Mouse (Mus musculus) embryonic facial prominence, embryonic 10.5 days (tissue): Measurements from ENCODE around the gene Zbp1. TPM values are rescaled to one million over a fixed set of nuclear protein-coding genes. Genes with fewer than 3 reads are reported as not detected.

Experiments used
- DNase-seq: peaks from one replicate; pipeline ENCODE4 v3.0.0-alpha.2; 2017; ENCODE audit warnings: low spot score
- H3K27ac ChIP-seq: fragments of 300-500 bp; sonication (generic); replicated peaks from 2 replicates; pipeline ENCODE4 v1.5.1; 2016; ENCODE audit warnings: mild to moderate bottlenecking
- H3K27me3 ChIP-seq: fragments of 300-500 bp; sonication (generic); replicated peaks from 2 replicates; pipeline ENCODE4 v1.6.1; 2016; ENCODE audit warnings: low read depth, mild to moderate bottlenecking; ENCODE audit not compliant: poor library complexity, severe bottlenecking
- H3K36me3 ChIP-seq: fragments of 300-500 bp; sonication (generic); replicated peaks from 2 replicates; pipeline ENCODE4 v1.6.1; 2016; ENCODE audit warnings: mild to moderate bottlenecking, moderate library complexity
- H3K4me1 ChIP-seq: fragments of 300-500 bp; sonication (generic); 2 replicates; pipeline ENCODE4 v1.6.1; 2016
- H3K4me3 ChIP-seq: fragments of 300-500 bp; sonication (generic); 2 replicates; pipeline ENCODE4 v1.5.1; 2016; ENCODE audit warnings: mild to moderate bottlenecking, moderate library complexity
- H3K9me3 ChIP-seq: fragments of 300-500 bp; sonication (generic); 2 replicates; pipeline ENCODE4 v1.6.1; 2016; ENCODE audit warnings: mild to moderate bottlenecking
- WGBS: fragments of 180-500 bp; shearing (Covaris S2); methylation state at CpG from one replicate; pipeline ENCODE4 v1.1.7; 2016; 5-methylcytosine and 5-hydroxymethylcytosine counted together
- polyA plus RNA-seq: library from polyadenylated mRNA; unstranded; fragments of >200 nt; fragmentation: Nextera tagmentation; extraction: Ambion mirVana; gene quantifications from 2 replicates; pipeline ENCODE4 v1.2.1, GENCODE M21; 2016

The Zbp1 gene
- polyA plus RNA-seq, 1 experiment from 2014 or later: not detected

DNA sequence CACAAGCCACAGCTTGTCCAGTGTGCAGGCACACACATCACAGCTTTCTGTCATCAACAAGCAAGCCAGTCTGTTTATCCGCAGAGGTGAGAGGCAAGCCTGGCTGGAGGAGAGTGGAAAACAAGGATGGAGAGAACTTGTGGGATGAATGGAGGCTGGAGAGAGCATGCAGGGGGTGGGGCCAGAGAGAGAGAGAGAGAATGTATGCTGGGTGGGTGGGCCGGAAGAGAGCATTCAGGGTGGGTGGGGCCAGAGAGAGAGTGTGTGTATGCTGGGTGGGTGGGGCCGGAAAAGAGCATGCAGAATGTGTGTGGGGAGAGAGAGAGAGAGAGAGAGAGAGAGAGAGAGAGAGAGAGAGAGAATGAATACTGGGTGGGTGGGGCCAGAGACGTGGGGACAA, 14.1 kb downstream of the Zbp1 start:
- H3K9me3 ChIP-seq: no peaks in the 10 kb centered on the region
- peaks cover 7% of the 10 kb centered on the region; the same call in 1 of the 2 replicates for H3K4me1 ChIP-seq
- H3K4me3 ChIP-seq: no peak overlapping the region
- DNase-seq: peak; percentile 8
- H3K27me3 ChIP-seq: no peaks in the 10 kb centered on the region
- no peak overlapping the region for H3K27ac ChIP-seq
- H3K36me3 ChIP-seq: no peaks in the 10 kb centered on the region
- 77% methylated on average over 4 of the region's 4 CpGs for WGBS

DNA sequence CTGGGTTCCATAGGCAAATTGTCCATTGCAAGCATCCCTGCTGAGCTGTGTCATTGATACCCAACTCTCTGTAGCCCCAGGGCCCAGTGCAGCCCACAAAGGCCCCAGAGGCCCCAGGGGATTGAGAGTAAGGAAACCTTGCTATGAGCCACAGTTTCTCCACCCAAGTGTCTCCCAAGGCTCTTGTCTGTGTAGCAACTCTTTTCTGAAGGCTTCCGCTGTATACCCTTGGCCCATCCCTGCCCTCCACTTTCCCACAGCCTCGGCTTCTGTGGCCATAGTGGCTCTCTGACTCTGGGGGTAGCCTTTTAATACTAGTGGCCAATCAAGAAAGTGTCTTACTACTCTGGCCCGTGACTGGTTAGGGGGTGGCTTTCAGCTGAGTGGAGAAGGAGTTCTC, 15.0 kb downstream of the Zbp1 start:
- WGBS: 86% methylated on average over 3 of the region's 3 CpGs
- H3K36me3 ChIP-seq: no peaks in the 10 kb centered on the region
- peak; percentile 6 for DNase-seq
- no peak overlapping the region for H3K4me3 ChIP-seq
- peaks cover 7% of the 10 kb centered on the region; the same call in 1 of the 2 replicates for H3K4me1 ChIP-seq
- no peak overlapping the region for H3K27ac ChIP-seq
- no peaks in the 10 kb centered on the region for H3K27me3 ChIP-seq
- H3K9me3 ChIP-seq: no peaks in the 10 kb centered on the region

DNA sequence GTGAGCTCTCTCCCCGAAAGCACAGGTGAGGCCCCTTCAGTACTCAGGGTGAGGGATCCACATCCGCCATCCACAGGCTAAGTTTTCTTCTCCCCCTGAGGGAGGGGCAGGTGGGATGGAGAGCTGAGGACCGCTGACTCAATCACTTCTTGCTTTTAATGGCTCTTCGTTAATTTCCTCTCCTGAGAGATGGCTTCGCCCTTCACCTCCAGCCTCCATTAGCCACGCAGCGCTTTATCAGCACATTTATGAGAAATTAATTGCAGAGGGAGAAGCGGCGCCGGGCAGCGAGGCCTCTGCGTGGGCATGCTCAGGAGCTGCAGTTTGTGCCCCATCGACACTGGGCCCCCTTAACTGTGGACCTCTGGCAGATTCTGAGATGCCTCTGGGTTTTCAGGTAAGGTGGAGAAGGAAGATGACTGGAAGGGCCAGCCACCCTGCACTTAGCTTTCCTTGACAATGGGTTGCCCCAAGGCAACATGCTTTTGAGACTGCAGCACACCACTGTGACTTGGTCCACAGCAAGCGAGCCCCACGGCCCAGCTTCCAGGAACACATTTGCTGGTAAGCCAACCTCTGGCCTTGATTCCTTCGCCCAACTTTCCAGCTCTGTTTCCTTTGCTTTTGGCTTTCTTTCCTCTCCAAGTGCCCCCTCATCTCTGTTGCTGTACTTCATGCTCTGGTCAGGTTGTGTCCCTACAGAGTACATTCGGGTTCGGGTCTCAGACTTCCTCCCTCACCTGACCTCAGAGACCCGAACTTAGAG, 15.6 kb downstream of the Zbp1 start:
- H3K4me3 ChIP-seq: no peak overlapping the region
- H3K27ac ChIP-seq: no peak overlapping the region
- 87% methylated on average over 19 of the region's 19 CpGs for WGBS
- H3K9me3 ChIP-seq: no peaks in the 10 kb centered on the region
- peaks cover 7% of the 10 kb centered on the region; the same call in 1 of the 2 replicates for H3K4me1 ChIP-seq
- H3K27me3 ChIP-seq: no peaks in the 10 kb centered on the region
- DNase-seq: peak; percentile 7
- H3K36me3 ChIP-seq: no peaks in the 10 kb centered on the region

DNA sequence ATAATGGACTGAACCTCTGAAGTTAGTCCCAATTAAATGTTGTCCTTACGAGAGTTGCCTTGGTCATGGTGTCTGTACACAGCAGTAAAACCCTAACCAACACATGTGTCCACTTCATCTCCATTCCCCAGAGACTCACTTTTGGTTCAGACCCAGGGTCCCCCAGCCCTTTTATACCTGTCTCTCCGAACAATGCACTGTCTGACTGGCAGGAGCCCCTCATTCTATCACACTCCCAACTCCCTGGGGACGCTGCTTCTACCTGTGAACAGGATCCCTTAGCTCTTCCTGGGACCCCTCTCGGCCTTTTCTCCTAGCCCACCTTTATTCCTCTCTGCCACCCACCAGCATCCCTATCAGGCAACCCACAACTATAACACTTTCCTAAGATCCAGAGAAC, 23.9 kb downstream of the Zbp1 start:
- Histone ChIP-seq H3K4me3 (no peak overlapping the region), H3K4me1 (no peaks in the 10 kb centered on the region), H3K27ac (no peak overlapping the region), H3K36me3 (no peaks in the 10 kb centered on the region), H3K9me3 (no peaks in the 10 kb centered on the region), H3K27me3 (no peaks in the 10 kb centered on the region)
- DNase-seq: no peak
- WGBS: 82% methylated on average over 4 of the region's 4 CpGs

DNA sequence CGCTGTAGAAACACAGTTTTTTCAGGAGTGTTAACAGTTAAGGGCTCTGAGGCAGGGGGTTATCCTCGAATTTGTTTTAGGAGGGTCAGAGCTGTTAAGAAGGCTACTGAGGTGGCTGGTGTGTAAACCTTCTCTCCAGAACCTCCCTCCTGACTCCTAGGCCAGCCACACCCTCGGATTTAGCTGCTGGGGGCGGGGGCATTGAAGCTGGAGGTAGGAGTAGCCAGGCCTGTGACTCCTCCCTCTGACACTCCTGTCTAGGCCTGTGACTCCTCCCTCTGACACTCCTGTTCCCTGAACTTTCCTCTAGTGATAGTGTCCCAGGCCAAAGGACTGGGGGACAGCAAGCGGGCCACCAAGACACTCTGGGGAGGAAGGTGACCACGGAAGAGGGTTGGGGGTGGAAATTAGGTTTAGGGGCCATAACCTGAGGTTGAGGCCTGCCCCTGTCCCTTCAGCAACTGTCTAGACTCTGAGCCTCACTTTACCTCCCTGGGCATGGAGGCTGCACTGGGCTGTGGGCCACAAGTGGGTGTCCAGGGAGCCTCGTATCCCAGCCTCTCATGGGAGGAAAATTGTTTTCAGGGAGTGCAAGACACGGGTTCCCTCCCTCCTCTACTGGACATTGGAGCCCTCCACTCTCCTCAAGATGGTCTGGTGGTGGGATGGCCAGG, 31.4 kb downstream of the Zbp1 start:
- WGBS: 34% methylated on average over 8 of the region's 8 CpGs
- DNase-seq: peak; percentile 9
- Histone ChIP-seq H3K27me3 (peaks cover 31% of the 10 kb centered on the region), H3K36me3 (no peaks in the 10 kb centered on the region), H3K4me3 (no peak overlapping the region), H3K4me1 (peaks cover 7% of the 10 kb centered on the region; the same call in 1 of the 2 replicates), H3K9me3 (no peaks in the 10 kb centered on the region), H3K27ac (peak overlapping the region; percentile 5; the same call in 1 of the 2 replicates)

DNA sequence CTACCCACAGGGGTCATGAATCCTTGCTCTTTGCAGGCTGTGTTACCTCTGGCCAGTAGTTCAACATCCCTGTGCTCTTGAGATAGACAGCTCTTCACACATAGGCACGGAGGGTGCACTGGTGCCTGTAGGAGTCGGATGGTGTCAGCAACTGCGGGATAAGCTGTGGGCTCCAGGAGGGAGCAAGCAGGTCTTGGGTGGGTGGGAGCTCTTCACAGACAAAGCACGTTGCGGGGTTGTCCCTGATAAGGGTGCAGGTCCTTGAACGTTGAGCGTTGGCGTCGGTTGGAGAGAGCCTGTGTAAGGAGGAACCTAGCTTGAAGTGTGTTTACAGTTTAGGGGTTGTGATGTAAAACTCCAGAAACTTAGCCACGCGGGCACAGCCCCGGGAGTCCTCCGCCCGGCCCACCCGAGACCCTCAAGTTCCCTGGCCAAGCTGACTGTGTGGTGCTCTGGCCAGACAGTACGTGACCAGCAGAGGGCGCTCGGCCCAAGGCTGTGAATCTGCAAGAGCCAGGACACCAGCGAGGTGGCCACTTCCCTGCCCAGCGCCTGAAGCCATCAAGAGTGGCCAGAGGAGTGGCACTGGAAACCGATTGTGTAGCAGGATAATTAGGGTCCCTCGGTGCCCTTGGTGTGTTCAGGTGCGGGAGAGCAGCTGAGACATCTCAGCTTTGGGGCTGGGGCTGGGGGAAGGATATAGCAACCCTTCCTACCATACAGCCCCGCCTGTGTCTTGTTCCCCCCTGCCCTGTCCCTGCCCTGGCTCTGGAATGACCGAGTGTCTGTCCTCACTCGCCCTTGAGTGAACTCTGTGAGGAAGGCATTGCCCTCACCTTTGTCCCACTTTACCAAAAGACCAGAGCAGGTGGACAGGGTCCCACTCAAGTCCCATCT, 32.4 kb downstream of the Zbp1 start:
- Histone ChIP-seq H3K4me3 (no peak overlapping the region), H3K9me3 (no peaks in the 10 kb centered on the region), H3K27me3 (peaks cover 31% of the 10 kb centered on the region), H3K4me1 (peaks cover 7% of the 10 kb centered on the region; the same call in 1 of the 2 replicates), H3K27ac (no peak overlapping the region), H3K36me3 (no peaks in the 10 kb centered on the region)
- WGBS: 31% methylated on average over 26 of the region's 26 CpGs
- peak; percentile 89 for DNase-seq

DNA sequence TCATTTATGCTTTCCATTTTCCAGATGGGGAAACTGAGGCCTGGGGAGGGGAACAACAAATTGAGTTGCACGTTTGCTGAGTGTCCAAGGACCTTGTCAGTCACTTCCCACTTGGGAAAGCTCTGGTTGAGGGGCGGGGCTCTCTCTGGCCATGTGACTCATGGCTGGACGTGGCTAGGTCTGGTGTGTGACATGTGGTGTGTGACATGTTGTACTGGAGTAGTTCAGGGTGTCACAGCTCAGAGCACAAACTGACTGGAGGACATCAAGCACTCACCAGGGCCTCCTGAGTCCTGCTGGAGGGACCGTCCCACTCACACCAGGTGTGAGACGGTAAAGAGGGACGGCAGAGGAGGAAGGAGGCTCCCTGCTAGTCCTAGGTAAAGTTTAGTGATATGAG, 33.4 kb downstream of the Zbp1 start:
- H3K4me1 ChIP-seq: peaks cover 10% of the 10 kb centered on the region
- peaks cover 31% of the 10 kb centered on the region for H3K27me3 ChIP-seq
- H3K9me3 ChIP-seq: no peaks in the 10 kb centered on the region
- no peak overlapping the region for H3K4me3 ChIP-seq
- no peaks in the 10 kb centered on the region for H3K36me3 ChIP-seq
- peak; percentile 6 for DNase-seq
- H3K27ac ChIP-seq: no peak overlapping the region
- WGBS: 75% methylated on average over 6 of the region's 6 CpGs

DNA sequence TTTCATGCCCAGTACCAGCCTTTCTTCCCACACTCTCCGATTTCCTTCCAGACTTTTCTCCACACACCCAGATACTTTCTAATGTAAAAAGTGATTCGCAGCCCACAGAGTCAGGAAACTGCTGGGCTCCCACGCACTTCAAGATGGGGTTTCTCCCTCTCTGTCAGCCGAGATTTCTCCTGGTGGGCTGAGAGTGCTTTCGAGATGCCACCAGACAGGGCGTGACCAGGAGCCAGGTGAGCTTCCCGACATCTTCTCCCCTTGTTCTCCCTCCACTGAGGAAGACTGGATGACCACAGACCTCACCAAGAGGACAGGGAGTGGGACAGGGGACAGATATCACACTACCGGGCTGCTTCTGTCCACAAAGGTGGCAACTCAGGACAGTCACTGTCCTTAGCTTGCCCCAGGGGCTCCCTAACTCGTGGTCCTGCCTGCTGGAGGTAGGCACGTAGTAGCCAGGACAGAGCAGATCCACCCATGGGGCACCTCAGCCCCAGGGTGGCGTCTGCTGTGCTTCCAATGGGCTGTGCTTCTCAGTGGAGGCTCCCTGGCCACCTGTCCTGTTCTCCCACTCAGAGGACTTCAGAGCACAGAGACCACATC, 34.1 kb downstream of the Zbp1 start:
- 65% methylated on average over 11 of the region's 11 CpGs for WGBS
- Histone ChIP-seq H3K9me3 (no peaks in the 10 kb centered on the region), H3K27me3 (peaks cover 31% of the 10 kb centered on the region), H3K27ac (no peak overlapping the region), H3K4me1 (peaks cover 10% of the 10 kb centered on the region), H3K4me3 (no peak overlapping the region), H3K36me3 (no peaks in the 10 kb centered on the region)
- peak; percentile 8 for DNase-seq

DNA sequence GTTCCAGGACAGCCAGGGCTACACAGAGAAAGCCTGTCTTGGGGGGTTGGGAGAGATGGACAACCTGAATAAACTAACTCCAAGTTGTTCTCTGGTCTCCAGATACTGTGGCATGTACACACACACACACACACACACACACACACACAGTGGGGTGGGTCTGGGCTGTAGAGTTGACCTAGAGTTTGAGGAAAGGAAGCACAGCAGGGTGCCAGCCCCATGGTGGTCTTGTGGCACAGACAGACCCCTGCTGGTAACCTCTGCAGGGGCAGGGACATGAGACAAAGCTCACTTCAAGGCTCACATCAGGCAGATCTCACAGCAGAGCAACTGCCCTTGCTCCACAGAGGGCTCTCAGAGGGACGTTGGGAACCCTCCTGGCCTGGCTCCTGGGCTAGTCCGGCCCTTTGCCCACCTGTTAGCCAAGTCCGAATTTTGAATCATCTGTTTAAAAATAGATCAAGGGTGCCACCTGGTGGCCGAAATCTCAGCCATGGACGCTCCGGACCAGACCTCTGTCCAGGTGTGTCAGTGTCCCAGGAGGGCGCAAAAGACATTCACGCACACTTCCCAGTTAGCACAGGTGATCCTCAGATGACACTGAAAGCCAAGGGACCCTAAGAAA, 34.8 kb downstream of the Zbp1 start:
- peak; percentile 76 for DNase-seq
- Histone ChIP-seq H3K36me3 (no peaks in the 10 kb centered on the region), H3K4me1 (peaks cover 10% of the 10 kb centered on the region), H3K27ac (no peak overlapping the region), H3K4me3 (no peak overlapping the region), H3K27me3 (peaks cover 31% of the 10 kb centered on the region), H3K9me3 (no peaks in the 10 kb centered on the region)
- WGBS: 11% methylated on average over 8 of the region's 8 CpGs

DNA sequence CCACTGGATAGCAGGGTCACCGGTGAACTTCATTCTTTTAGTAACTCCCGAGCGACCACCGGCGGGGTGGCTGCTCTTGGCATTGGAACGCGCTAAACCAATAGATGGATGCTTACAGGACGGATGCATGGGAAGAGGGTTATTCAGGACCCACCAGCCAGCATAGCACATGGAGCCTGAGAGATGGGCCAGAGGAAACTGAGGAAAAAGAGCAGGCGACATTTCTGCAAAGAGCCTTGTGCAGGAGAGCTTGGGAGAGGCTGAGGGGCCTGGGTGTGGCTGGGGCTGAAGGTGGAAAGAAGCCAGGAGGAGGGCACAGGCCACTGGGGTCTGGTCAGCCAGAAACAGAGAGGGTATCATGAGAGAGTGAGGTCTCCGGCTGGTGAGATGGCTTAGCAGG, 35.4 kb downstream of the Zbp1 start:
- Histone ChIP-seq H3K27me3 (peaks cover 31% of the 10 kb centered on the region), H3K27ac (no peak overlapping the region), H3K9me3 (no peaks in the 10 kb centered on the region), H3K4me1 (peaks cover 10% of the 10 kb centered on the region), H3K4me3 (no peak overlapping the region), H3K36me3 (no peaks in the 10 kb centered on the region)
- 91% methylated on average over 10 of the region's 10 CpGs for WGBS
- DNase-seq: peak; percentile 6

DNA sequence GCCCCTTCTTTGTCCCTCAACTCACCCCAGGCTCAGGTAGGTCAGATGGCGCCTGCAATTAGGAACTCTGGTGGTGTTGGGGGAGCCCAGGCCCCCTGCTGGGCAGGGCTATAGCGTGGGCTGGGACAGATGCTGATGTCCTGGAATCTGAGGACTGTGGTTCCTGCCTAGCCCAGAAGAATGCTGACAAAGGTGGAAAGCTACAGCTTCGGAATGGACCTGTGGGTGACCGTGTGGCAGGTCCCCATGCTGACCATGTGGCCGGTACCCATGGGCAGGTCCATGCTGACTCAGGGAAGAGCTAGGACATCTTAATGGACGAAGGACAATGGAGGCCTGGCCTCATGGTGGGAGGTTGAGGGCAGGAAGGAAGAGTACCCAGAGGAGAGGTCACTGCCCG, 35.9 kb downstream of the Zbp1 start:
- no peak for DNase-seq
- Histone ChIP-seq H3K4me3 (no peak overlapping the region), H3K9me3 (no peaks in the 10 kb centered on the region), H3K36me3 (no peaks in the 10 kb centered on the region), H3K27ac (no peak overlapping the region), H3K4me1 (peaks cover 10% of the 10 kb centered on the region), H3K27me3 (peaks cover 31% of the 10 kb centered on the region)
- WGBS: 77% methylated on average over 7 of the region's 7 CpGs

DNA sequence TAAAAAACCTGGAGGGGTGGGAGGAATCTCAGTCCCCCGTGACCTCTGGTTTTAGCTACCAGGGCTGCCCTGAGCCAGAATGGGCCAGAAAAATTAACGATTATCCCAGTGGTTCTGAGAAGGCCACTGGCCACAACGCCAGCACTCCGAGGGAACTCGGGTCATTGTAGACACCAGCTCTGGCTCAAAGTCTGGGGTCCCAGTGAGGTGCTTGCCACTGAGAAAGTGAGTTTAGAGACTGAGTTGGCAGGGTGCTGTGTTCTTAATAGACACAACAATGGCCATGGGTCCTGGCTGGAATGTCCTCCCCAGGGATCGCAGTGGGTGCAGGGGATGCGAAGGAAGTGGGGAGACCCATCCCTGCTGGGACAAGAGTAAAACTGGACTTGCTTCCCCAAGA, 36.8 kb downstream of the Zbp1 start:
- 87% methylated on average over 7 of the region's 7 CpGs for whole genome bisulfite sequencing
- Histone ChIP-seq H3K9me3 (no peaks in the 10 kb centered on the region), H3K27ac (no peak overlapping the region), H3K4me3 (no peak overlapping the region), H3K27me3 (peaks cover 28% of the 10 kb centered on the region), H3K36me3 (no peaks in the 10 kb centered on the region), H3K4me1 (peaks cover 4% of the 10 kb centered on the region; the same call in 1 of the 2 replicates)
- DNase-seq: no peak
